Comparison of ENCODE assay signal across 17 mouse cellular contexts in the genomic region with DNA sequence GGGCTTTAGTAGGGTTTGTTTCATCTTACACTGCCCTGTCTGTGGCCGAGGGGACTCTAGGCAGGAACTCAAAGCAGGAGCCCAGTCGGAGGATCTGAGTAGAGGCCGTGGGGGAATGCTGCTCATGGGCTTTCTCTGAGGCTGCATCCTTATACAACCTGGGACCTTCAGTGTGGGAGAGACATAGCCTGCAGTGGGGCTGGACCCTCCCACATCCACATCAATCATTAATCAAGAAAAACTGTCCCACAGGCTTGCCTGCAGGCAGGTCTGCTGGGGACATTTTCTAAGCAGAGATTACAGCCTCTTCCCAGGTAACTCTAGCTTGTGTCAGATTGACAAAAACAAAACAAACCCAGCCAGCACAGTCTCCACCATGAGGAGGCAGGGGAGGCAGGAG. TPM values are rescaled to one million over a fixed set of nuclear protein-coding genes. Genes with fewer than 3 reads are reported as not detected.
DNase-seq lines count a peak whose midpoint lies in the region; ATAC-seq and TF ChIP-seq lines count a peak whose summit lies in the region.
"Had no signal": no experiment of that assay in that cellular context is flagged by ENCODE, and none has a peak within 500 bp of the region (broad histone marks: within the 10 kb centered on the region; RNA-seq: fewer than 3 reads in every experiment).

No protein-coding gene starts in this region.

- H3K9me3 ChIP-seq in kidney, embryonic 15.5 days (replicated peaks) = no peaks in the 10 kb centered on the region
- no peaks in the 10 kb centered on the region for H3K9me3 ChIP-seq in liver, embryonic 13.5 days (replicated peaks)
- no peaks in the 10 kb centered on the region for H3K9me3 ChIP-seq in midbrain, postnatal 0 days (ENCODE audit: low read length)
- H3K9me3 ChIP-seq: embryonic facial prominence, embryonic 10.5 days; hindbrain, embryonic 15.5 days; limb, embryonic 13.5 days had no signal

- no peaks in the 10 kb centered on the region for H3K27me3 ChIP-seq in kidney, embryonic 15.5 days
- no peaks in the 10 kb centered on the region for H3K27me3 ChIP-seq in liver, embryonic 13.5 days
- no peaks in the 10 kb centered on the region for H3K27me3 ChIP-seq in midbrain, postnatal 0 days (ENCODE audit: insufficient read depth, low read length)
- H3K27me3 ChIP-seq: hindbrain, embryonic 15.5 days; limb, embryonic 13.5 days had no signal

- peaks cover 46% of the 10 kb centered on the region for H3K4me1 ChIP-seq in kidney, embryonic 15.5 days
- H3K4me1 ChIP-seq in liver, embryonic 13.5 days (replicated peaks) = peaks cover 38% of the 10 kb centered on the region
- H3K4me1 ChIP-seq in midbrain, postnatal 0 days (ENCODE audit: insufficient read depth, low read length) = no peaks in the 10 kb centered on the region
- H3K4me1 ChIP-seq: hindbrain, embryonic 15.5 days; limb, embryonic 13.5 days had no signal

- peak overlapping the region; percentile 61 for H3K27ac ChIP-seq in kidney, embryonic 15.5 days
- no peak overlapping the region for H3K27ac ChIP-seq in liver, embryonic 13.5 days
- no peak overlapping the region for H3K27ac ChIP-seq in midbrain, postnatal 0 days (ENCODE audit: low read depth, low read length)
- H3K27ac ChIP-seq: embryonic facial prominence, embryonic 10.5 days; heart, adult 2 months; hindbrain, embryonic 15.5 days; limb, embryonic 13.5 days had no signal

- no peak for TF ChIP-seq CTCF in midbrain, postnatal 0 days (IDR thresholded peaks at IDR 0.05)

- H3K4me3 ChIP-seq in kidney, embryonic 15.5 days (replicated peaks) = no peak overlapping the region
- no peak overlapping the region for H3K4me3 ChIP-seq in liver, embryonic 13.5 days (replicated peaks)
- no peak overlapping the region for H3K4me3 ChIP-seq in midbrain, postnatal 0 days (ENCODE audit: low read depth, low read length)
- H3K4me3 ChIP-seq: embryonic facial prominence, embryonic 10.5 days; heart, adult 2 months; hindbrain, embryonic 15.5 days; limb, embryonic 13.5 days had no signal

- H3K4me2 ChIP-seq in kidney, embryonic 15.5 days = no peak overlapping the region
- H3K4me2 ChIP-seq in liver, embryonic 13.5 days = no peak overlapping the region
- H3K4me2 ChIP-seq in midbrain, postnatal 0 days (ENCODE audit: low read depth, low read length, poor library complexity, severe bottlenecking) = no peak overlapping the region
- H3K4me2 ChIP-seq: hindbrain, embryonic 15.5 days; limb, embryonic 13.5 days; midbrain, embryonic 11.5 days had no signal

- DNase-seq in testis, postnatal 10 days (ENCODE audit: low spot score) = peak; percentile 30
- no peak for DNase-seq in testis, postnatal 14 days (ENCODE audit: low spot score)
- DNase-seq in liver, embryonic 13.5 days = no peak
- no peak for DNase-seq in lung, adult 18-20 months
- DNase-seq in heart, adult 11 months = no peak
- DNase-seq in midbrain, postnatal 0 days (ENCODE audit: low spot score) = no peak
- DNase-seq: B cell, adult 2 months; cerebellum, adult 2 months; gastrocnemius, postnatal 10 days; heart, adult 2 months; heart, postnatal 36 days; thymus, postnatal 36 days had no signal

- ATAC-seq in kidney, embryonic 15.5 days (replicated peaks; ENCODE audit: low FRiP score) = 0 out of 2 replicates have a peak, but pooled peaks have one; percentile 34
- ATAC-seq in liver, embryonic 13.5 days (ENCODE audit: low read depth) = 0 out of 2 replicates have a peak, but pooled peaks have one; percentile 18
- ATAC-seq in midbrain, postnatal 0 days (ENCODE audit: low FRiP score) = no peak

- H3K9ac ChIP-seq in kidney, embryonic 15.5 days = no peak overlapping the region
- H3K9ac ChIP-seq in liver, embryonic 13.5 days = no peak overlapping the region
- no peak overlapping the region for H3K9ac ChIP-seq in midbrain, postnatal 0 days (replicated peaks; ENCODE audit: low read length, poor library complexity, severe bottlenecking)
- H3K9ac ChIP-seq: hindbrain, embryonic 15.5 days; limb, embryonic 13.5 days had no signal

- 23% methylated on average over 3 of the region's 3 CpGs for WGBS in kidney, embryonic 15.5 days
- 69% methylated on average over 3 of the region's 3 CpGs for WGBS in liver, embryonic 13.5 days (ENCODE audit: insufficient replicate concordance)
- WGBS in midbrain, postnatal 0 days = 88% methylated on average over 3 of the region's 3 CpGs

- peaks cover 46% of the 10 kb centered on the region for H3K36me3 ChIP-seq in kidney, embryonic 15.5 days
- peaks cover 16% of the 10 kb centered on the region; the same call in 1 of the 2 replicates for H3K36me3 ChIP-seq in liver, embryonic 13.5 days
- H3K36me3 ChIP-seq in midbrain, postnatal 0 days (ENCODE audit: insufficient read depth, low read length) = peaks cover 14% of the 10 kb centered on the region

RNA-seq across cellular contexts. Expression of a gene that starts 38.9 kb away (rescaled TPM):
- 24.6 and 28.7 TPM in 2 replicates for polyA plus RNA-seq in kidney, embryonic 15.5 days (2015; fragmentation: Nextera tagmentation; extraction: Ambion mirVana)
- polyA plus RNA-seq in liver, embryonic 13.5 days (2015; fragmentation: Nextera tagmentation; extraction: Ambion mirVana) = 9.1 and 9.2 TPM in 2 replicates
- 96.6 and 103 TPM in 2 replicates for total RNA-seq in midbrain, postnatal 0 days (2014; rRNA removed)
- polyA plus RNA-seq in midbrain, postnatal 0 days (2015; fragmentation: Nextera tagmentation; extraction: Ambion mirVana) = 27.8 and 30.4 TPM in 2 replicates
